Mouse (Mus musculus) cerebellum, adult 9-11 months (tissue): ENCODE measurements at regions not wholly inside any gene's neighbourhood (a gene's known extent, or its start where the extent isn't known, plus 50 kb on each side); places are given as distances from the start of the nearest gene placed in this dataset.

Experiments used
- DNase-seq: peaks from one replicate; pipeline ENCODE4 v3.0.0; 2022

DNA sequence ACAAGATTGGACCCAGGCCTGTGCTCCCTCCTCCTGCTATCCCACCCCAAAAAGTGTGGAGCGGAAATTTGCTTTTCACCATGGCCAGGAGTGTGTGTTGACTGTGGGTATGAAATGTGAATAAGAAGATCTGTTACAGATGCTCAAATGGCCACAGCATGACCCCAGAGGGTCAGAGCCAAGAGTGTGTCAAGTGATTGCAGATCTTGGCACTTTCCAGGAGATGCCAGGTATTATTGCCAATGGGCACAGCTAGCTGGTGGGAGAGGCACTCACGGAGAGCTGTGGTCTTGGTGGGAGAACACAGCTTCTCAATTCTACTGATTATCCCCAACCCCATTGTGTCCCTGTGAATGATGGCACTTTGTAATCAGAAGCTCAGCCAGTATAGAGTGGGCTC, 62.7 kb downstream of the Smim20 start:
- no peak for DNase-seq

DNA sequence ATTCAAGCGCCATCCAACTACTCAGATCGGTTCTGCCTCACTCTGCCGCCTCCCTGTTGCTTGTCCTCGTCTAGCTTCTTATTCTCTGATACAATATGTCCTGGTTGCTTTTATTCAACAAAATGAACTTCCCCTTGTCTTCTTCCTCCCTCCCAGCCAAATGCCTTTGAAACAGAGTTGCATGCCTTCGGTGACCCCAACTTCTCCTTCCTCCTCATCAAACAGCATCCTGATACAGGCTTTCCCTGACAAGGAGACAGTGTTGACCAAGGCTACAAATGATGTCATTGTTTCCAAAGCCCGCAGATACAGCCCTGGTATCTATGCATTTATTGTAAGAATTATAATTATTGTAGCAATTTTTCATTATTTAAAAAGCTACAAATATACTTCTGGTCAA, 69.8 kb downstream of the Smim20 start:
- no peak for DNase-seq

DNA sequence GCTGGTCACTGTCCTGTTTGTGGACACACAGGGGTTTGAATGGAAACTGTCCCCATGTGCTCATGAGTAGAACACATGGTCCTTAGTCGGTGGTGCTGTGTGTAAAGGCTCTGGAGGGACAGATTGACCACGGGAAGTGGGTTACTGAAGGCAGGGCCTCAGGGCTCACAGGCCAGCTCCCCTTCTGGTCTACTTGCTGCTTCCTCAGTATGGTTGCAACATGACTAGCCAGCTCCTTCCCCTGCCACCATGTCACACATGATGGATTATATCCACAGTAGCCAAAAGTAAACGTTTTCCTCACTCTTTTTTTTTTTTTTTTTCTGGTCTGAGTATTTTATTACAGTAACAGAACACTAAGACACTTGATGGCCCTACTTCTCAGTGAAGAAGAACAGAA, 70.9 kb downstream of the Smim20 start:
- no peak for DNase-seq

DNA sequence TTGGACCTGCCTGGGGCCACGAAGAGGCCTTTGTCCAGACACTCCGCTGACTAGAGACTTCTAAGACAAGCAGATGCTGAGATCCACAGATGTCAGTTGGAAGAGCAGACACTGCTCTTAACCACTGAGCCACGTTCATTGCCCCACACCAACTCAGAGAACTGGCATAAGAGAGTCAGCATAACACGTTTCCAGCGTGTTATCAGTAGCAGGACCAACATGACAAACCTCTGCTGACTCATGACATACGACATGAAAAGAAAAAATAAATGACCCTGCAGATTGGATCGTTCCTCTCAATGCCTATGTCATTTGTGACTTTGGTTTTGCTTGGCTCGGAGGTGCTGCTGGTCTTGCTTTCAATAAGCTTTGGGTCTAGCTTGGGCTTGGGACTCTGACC, 78.3 kb downstream of the Smim20 start:
- no peak for DNase-seq

DNA sequence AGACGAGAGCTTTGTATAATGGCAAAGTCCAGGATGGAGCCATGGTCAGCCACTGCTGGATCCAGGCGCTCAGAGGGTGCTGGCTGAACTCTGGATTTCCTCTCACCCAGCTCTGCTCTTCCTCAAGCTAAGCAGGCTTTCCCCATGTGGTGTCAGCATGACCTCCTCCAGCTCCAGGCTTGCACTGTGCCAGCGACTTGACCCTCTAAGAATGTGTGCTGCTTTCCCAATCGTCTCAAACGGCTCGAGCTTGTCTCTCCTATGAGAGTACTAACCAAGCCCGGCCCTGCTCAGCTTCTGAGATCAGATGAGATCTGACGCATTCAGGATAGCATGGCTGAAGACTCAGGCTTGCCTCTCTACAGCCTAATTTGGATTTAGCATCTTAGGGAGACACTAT, 79.1 kb downstream of the Smim20 start:
- no peak for DNase-seq

DNA sequence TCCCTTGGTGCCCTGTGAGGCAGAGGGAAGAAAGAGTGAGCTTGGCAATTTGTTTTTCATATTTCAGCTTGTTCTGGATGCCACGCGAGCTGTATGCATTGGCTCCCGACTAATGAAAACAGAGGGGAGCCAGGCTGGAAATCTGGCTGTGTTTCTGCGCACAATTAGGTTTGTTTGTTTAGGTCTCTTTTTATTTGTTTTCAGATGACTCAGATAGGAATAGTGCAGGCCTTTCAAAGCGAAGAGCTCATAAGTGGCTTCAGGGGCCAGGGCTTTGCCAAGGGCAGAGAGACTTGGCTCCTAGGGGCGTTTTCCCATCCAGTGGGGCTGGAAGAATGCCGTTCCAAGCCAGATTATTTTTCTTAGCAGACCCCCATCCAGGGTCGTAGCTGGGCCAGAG, 79.9 kb downstream of the Smim20 start:
- no peak for DNase-seq

DNA sequence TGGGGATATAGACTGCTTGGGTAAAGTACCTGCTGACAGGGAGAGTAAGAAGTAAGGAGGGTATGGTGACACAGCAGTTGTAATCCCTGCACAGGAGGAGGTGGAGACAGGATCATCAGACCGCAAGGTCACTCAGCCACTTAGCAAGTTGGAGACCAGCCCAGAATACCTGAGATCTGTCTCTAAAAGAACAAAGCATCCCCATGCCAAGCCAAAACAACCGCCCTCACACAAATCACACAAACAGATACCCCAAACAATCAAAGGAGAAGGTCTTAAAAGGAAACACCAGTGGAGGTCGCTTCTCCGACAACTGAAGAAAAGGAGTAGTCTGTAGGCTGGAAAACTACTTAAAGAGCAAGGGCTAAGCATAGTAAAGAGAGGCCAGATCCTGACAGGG, 86.0 kb downstream of the Smim20 start:
- DNase-seq: no peak

DNA sequence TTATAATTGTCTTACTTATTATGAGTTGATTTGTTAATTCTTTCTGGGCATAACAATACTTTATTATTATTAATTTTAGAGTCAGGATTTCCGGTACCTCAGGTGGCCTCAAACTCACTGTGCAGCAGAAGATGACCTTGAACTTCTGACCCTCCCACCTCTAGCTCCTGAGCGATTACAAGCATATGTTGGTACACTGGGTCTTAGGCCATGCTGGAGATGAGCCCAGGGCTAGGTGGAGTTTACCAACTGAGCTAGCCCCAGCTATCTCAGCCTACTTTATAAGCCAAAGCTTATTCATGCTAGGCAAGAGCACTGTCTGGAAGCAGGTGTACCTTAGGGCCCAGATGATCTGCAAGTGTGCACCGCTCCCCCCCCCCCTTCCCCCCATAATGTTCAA, 87.4 kb downstream of the Smim20 start:
- no peak for DNase-seq

DNA sequence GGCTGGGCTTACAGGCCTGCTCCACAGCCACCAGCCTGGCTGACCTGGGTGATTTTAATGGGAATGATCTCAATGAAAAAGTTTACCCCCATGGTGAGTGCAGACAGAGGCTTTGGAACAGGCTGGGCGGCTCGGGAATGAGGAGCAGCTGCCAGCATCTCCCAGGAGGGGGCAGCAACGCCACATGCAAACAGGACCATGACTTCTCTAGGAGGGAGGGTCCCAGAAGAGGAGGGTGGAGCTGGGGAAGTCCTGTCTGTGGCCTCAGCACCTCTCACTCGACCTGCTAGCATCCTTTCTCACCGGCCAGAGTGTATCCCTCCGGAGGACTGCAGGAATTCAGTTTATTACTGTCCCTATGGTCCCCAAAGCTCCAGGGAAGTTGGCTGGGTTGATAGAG, 88.2 kb downstream of the Smim20 start:
- peak; percentile 47 for DNase-seq

DNA sequence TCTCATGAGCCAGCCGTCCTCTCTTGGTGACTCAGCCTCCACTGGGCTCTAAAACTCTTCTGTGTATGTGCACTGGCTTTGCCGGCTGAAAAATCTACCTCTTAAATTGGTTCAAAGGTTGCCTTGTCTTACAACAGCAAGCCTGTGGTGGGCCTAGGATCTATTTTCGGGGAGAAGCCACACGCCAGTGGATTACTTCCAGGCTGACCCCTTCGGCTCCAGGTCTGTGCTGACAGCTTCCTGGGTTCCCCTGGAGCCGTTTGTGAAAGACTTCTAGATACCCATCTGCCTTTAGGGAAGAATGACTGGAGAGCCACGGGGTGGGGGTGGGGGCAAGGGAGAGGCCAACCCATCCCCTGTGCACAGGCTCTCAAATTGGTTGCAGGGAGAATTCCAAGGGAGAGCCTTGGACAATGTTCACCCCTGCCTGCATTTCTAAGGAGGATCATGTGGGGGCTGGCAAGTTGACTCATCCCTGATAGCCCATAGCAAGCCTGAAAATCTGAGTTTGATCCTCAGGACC, 90.3 kb downstream of the Smim20 start:
- DNase-seq: no peak

DNA sequence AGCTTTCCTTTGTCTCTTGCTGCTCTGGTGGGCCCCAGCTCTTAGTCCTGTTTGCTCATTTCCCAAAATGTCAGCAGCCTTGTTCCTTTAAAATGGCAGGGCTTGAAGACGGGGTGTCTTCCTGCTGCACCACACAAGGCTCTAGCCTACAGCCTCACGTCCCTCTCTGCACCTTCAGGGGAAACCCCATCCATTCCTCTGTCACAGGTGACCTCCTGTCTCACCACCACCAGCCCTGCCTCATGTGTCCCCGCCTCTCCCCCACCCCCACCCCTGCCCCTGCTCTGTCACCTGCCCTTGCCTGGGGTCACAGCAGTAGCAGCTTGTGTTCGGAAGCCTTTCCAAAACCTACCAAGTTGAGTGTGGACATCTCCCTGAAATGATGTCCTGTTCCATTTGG, 91.3 kb downstream of the Smim20 start:
- DNase-seq: no peak

DNA sequence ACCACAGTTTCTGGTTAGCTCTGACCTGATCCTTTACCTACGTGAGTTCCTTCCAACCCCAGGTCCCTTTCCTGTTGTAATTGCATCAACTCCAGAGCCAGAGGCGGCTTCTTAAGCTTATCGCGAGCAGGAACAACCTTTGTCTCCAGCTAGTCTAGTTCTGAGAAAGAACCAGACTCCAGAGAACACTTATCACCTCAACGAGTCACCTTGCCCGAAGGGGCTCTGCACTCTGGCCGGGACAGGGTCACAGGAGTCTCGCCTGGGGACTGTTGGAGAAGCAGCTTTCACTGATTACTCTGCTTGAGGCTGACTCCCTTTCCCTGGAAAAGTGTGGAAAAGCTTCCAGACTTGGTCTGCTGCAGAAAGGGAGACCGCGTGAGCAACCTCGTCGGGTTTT, 93.0 kb downstream of the Smim20 start:
- DNase-seq: no peak

DNA sequence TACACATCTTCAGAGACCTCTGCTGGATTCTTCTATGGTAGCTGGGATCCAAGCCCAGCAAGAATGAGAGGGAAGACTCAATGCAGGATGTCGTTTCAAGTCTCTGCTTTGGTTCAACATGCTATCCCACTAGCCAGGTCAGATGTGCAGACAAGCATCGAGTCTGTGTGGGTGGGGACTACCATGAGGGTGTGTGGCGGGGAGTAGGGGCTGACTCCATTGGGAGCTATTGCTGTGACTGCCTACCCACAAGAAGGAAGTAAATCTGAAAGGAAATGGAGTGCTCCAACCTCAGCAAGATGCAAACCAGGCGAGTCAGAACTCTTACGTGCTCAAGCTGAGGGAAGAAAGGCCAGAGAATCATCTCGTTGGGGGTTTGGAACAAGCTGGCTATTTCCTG, 94.4 kb downstream of the Smim20 start:
- DNase-seq: no peak

DNA sequence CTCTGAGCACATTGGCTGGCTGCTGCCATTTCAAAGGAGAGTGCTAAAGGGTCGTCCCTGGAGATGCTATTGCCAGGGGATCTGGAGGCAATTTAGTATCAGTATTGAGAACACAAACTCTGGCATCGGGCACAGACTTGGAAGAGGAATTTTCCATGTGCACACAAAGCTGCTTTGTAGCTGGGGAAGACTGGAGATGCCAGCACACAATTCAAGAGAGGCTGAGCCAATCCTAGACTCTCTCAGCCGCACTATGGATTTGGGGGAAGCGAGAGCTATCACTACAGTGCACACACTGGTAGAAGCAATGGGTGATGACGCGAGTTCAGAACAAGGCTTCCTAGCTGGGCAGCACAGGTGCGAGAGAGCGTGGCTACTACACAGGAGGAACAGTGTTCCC, 97.0 kb downstream of the Smim20 start:
- no peak for DNase-seq

DNA sequence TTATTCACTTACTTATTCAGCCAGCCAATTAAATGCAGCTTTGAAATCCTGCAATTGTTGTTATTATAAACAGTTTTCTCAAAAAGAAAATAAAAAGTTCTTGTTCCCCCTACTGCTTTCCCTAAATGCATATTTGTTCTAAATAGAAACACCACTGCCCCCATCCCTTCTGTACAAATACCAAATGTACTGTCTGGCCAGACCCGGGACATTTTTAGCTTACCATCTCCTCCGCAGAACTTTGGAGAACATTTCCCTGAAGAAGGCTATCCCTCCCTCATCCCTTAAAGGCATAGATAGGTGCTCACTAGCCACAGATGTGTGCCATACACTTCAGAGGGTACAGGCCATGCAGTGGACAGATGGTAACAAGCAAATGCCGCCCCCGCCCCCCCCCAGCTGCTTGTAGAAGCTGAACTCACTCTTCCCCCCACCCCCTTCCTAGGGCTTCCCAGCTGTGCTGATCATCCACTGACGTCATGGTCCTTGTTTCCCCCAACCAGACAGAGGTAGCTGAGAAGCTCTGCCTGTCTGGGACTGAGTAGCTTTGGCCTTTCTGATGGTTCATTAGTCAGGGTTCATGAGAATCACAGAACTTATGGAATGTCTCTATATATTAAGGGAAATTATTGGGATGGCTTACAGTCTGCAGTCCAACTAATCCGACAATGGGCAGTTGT, 98.9 kb upstream of the Rbpj start:
- no peak for DNase-seq

DNA sequence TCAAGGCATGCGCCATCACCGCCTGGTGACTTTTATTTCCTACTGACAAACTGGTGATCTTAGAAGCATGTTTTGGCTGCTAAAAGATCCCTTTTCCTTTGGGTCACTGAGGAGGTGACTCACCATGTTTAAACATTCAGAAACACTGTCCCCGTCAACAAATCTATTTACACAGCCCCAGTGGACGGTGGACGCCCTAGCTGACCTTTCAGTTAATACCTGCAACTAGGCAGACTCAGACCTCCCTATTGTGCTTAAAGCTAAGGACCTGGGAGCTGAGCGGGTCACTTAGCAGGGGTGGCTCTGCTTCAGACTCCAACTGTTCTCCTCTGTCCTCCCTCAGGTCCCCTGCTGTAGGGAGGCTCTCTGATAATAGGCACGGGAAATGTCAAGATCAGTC, 95.7 kb upstream of the Rbpj start:
- DNase-seq: no peak

DNA sequence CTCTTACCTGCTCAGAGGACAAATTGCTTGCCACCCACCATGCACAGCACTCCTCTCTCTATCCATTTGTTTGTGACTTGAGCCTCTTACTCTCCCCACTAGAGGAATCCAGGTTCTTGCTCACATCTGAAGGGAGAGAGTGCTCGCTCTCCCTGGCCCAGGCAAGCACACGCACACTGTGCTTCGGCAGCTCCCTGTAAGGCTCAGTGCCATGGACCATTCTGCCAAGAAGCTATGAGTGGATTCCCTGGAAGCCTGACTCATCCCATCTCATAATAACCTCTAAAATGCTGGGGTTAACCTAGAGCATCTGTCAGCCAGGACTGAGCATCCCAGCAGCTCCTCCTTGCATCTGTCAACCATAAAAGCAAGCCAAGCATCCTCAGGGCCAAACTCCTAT, 94.3 kb upstream of the Rbpj start:
- no peak for DNase-seq

DNA sequence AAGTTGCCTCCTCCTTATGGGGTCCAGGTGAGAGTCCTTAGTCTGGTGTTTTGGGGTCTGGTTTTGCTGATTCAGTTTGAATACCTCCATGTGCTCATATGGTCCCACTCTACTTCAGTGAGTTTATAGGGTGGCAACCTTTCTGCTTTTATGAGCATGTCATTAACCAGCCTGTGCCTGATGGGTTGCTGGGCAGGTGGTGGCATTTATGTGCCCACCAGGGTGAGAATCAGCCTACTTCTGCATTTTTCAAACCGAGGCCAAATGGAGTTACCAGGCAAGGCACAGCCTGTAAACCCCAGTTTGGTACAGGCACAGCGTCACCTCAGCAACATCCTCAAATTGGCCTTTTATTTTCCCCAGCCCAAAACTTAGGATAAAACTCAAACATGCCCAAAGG, 92.6 kb upstream of the Rbpj start:
- DNase-seq: no peak

DNA sequence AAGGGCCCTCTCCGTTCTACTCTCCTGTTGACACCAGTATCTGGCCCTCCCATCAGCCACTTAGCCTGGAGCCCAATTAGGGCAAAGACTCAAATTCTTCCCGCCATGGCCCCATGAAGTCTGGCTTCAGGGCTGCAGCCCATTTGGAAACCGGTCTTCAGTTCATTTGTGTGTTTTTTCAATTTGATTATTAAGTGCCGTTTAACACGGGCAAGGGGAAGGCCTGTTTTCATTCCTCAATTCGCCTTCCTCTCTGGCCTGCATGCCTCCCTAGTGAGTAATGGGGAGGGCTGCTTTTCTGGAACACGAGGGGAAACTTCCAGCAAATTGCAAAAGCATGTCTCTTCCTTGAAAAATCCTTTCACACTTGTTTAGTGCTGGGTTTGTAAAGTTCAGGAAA, 89.1 kb upstream of the Rbpj start:
- no peak for DNase-seq

DNA sequence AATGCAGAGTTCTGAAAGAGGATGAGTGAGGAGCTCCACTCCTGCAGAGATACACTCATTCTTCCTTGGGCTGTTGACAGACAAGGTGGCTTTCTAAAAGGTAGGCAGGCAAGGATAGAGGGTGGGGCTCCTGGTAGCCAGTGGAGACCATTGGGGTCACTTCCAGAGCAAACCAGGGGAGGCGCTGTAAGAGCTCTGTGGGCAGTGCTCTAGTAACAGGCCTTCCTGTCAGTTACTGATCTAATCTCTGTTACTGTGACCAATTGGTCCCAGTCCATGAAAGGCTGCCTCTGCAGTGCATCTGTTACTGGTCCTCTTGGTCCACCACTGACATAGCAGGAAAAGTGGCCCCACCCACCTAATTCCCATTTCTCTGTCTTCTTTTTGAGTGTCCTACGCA, 88.3 kb upstream of the Rbpj start:
- no peak for DNase-seq

DNA sequence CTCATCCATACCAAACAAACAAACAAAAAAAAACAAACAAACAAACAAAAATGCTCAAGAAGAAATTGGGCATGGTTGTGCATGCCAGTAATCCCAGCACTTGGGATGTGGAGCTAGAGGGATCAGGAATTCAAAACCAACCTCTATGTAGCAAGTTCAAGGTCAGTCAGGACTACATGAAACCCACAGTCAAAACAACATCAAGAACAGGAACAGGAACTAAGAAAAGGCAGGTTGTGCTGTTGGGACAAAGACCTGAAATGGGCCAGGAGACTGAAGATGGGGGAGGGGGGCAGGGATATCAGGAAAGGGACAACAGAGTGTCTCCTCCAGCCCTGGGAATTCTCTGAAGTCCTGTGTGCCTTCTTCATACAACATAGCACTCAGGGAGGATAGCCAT, 87.8 kb upstream of the Rbpj start:
- DNase-seq: no peak

DNA sequence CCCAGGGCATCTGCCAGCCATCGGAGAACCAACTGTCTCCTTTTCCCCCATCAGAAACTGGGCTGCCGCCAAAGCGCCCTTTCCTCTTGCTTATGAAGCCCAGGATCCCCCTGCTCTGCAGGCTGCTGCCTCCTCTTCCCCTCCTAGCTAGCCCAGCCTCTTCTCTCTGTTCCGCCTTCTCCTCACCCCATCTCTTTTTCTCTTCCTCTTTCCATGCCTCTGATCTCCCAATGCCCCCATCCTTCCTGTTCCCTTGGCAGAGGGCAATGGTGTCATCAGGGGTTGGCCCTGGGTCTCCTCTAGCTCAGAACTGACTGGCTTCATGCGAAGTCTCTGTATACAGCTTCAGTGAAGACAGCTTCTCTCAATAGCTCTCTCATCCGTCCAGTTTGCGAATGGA, 87.4 kb upstream of the Rbpj start:
- no peak for DNase-seq

DNA sequence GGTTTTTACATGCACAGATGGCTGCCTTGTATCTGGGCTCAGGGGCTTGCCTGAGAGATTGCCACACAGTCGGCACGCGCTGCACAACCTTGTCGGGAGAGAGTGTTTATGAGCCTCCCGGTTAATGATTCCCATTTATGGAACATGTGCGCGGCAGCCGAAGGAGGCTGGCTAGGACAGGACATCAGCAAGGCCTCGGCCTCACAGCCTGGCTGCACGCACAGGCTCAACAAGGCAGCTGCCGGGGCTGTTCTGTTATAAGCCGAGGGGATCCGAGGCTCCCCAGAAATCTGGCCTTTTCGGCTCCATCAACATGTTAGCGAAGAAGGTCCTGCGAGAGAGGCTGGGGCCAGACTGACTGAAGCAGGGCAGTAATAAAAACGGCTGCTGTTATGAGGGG, 86.3 kb upstream of the Rbpj start:
- DNase-seq: no peak

DNA sequence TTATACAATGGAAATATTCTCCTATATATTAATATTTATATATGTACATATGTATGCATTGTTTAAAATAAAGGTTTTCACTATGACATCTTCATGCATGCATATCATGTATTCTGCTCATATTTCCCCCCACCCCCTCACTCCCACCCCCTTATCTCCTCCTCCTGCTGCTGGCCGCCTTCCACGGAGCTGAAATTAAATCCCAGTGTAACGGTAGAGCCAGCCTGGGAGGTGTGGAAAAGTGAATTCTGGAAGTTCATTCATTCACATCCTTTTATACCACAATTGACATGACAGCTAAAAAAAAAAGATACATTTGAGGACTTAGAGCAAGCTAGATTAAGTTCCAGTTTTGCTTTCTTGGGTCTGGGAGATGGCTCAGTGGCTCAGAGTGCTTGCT, 85.7 kb upstream of the Rbpj start:
- DNase-seq: no peak

DNA sequence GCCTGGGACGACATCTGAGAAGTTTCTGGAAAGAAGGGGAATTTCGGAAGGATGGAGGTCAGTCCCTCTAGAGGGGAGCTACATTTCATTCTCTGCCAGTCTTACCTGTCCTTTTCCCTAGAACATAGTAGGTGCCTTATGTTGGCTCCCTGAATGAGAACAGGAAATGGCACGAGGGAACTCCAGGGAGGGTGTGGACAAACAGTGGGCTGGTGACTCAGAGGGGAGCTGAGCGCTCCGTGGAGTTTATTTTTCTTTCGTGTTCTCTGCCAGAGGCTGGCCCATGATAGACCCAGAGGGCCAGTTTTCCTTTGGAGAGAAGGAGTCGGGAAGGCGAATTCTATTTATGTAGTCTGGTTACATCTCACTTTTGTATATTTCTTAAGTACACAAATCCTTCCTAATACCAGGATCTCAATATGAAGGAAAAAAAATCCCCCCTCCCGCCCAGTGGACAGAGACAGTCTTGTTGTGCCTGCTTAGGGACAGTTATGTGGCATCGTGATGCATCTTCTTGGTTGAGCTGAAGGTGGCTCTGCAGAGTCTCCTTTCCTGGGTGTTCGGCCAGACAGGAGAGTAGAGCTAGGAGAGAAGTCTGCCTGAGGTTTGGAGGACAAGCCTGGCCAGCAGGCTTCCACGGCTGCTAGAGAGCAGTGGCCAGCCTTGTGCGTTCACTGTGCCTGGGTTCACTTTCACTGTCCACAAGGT, 84.3 kb upstream of the Rbpj start:
- peak; percentile 6 for DNase-seq
